Mouse (Mus musculus): ENCODE measurements around the gene 1810055G02Rik.

- TF ChIP-seq CTCF (IDR thresholded peaks at IDR 0.05; ENCODE audit: low read depth, low read length) = peak; percentile 44
- no peak for TF ChIP-seq GATA1 (IDR thresholded peaks at IDR 0.05; ENCODE audit: borderline replicate concordance, low read length)
- TF ChIP-seq POLR2AphosphoS5 (IDR thresholded peaks at IDR 0.05; ENCODE audit: insufficient replicate concordance, low read depth, low read length) = no peak
- no peak for TF ChIP-seq GATA2 (IDR thresholded peaks at IDR 0.05; ENCODE audit: borderline replicate concordance, low read depth, low read length)
These were observed 16.7 kb downstream of the 1810055G02Rik start for GRCm38 (mm10) chr19:3724779-3725178.

All from G1E (cell line).